Mouse (Mus musculus) ES-Bruce4 (cell line): ENCODE results near the gene Trex1.

ENCODE experiments used
- CTCF ChIP-seq: IDR thresholded peaks from one replicate; pipeline ENCODE4 v1.8.1; 2011; ENCODE audit warnings: low read depth, low read length
- EP300 ChIP-seq: IDR thresholded peaks from 2 replicates; pipeline ENCODE4 v1.6.1; 2011; ENCODE audit warnings: low read depth, low read length; ENCODE audit not compliant: insufficient read depth

DNA sequence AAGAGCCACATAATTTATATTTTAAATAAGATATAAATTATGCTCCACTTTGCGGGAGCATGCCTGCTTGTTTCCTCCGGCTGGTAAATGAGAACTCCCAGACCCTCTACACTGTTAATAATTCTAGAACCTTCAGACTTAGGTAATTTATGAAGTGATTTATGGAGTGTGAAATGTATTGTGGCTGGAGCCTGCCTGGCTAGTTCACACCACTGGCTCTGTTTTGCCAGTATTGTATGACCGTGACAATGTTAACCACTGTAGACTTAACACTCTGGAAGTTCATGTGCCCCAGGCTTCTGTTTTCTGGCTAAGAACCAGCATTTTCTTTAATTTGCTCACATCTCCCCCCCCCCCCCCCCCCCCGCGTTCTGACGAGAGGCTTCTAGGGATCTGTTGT, 47.8 kb upstream of the Trex1 start:
- TF ChIP-seq CTCF = no peak
- TF ChIP-seq EP300 = no peak
